Mouse (Mus musculus): ENCODE measurements around the gene Hs6st2.

Hs6st2 gene

DNA sequence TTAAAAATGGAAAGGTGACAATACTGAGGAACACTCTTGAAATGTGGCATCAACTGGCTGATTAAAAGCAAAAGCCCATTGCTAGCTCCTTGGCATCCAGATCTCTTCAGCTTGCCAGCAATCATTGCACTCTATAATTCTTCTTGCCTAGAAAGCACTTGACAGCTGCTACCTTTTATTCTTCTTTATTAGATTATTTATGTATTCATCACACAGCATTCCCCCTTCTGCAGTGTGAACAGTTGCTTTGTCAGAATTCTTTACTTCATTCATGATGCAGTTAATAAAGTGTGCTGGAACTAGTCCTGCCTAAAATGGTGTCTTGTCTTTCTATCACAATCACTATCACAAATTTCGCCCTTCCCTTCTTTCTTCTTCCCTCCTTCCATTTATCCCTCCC lies 332.0 kb downstream of the Hs6st2 start:
- no peak for DNase-seq (ENCODE audit: low spot score)

DNA sequence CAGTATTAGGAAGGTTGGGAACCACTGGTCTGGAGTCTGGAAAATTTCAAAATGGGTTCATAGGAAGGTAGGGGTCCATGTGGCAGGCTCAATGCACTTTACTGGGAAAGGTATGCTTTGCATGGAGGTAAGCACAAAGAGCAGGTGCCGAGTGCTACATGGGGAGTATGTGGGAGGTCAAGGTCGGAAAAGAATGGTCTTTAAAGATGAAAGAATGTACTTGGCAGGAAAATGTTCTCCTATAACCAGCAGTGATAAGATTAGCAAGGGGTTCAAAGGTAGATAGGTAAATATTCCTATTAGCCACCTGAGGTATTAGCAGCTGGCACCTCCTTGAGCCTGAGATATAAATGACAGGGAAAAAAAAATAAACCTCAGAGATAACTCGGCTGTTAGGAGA lies 338.1 kb downstream of the Hs6st2 start:
- no peak for DNase-seq (ENCODE audit: low spot score)
